Mouse (Mus musculus): Measurements from ENCODE around the gene P3h4. TPM values are rescaled to one million over a fixed set of nuclear protein-coding genes. Genes with fewer than 3 reads are reported as not detected.
"Not testable (repeated sequence)": the region's sequence is repeated elsewhere in the genome, so short reads cannot be mapped to it uniquely, and the experiment has no call there.

Gene P3h4
- total RNA-seq, 2 experiments from 2014 or later: 3.6 to 4.1 TPM

DNA sequence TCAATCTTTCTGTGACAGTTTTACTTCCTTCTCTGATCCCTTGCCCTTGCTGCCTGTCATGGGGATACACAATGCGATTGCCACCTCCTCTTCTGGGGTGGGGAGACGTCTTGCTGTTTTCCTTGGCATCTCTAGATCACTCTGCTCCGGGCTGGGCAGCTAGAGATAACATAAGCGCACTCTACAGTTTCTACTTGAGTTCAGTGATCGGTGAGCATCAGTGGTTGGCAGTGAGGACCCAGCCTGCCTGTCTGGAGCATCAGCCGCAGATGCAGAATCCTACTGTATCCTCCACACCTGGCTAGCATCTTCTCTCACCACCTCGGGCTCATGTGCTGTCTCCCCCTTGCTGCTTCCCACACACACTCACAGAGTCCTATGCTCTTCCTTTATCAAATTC, 45.5 kb downstream of the P3h4 start:
- intact Hi-C loops (cut with DNase I): no loop called here
- DNase-seq: no peak

GRCm38 (mm10) chr11:100362979-100363562, 51.6 kb downstream of the P3h4 start:
- intact Hi-C loops (cut with DNase I): loop anchor here (1.0 to 5.0 kb wide), 3 partner anchors 45 to 189 kb away; partner anchors contain the start of gene Klhl11
- DNase-seq: peak; percentile 56 to 58

DNA sequence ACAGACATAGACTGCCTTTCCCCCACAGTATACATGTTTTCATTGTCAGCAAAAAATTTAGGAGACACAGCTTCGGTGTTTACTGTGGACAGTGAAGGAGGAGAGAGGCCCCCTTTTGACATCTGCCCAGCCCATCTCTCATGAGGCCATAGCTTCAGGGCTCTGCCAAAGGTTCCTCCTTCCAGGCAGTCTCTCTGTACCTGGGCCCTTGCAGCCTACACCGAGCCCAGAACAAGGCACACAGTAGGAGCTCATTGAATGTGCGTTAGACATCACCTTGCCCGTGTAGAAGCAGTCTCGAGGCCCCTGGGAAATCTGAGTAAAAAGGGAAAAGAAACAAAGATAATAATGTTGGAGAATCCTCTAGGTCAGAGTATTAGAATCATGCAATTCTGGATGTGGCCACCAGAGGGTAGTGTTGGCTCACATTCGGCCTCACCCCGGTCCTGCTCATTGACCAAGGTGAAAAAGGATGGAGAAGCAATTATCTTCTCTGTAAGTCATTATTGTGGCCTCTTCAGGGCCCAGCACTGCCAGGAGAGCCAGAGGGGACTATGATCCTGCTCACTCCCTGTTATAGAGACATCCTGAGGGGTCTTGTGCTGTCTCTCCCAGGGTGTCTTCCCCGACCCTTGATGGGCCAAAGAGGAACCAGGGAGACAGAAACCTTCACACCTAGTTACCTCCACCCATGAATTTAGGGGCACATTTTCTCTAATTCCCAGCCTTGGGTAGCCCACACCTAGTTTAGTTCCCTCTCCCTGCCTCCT, 52.2 kb downstream of the P3h4 start:
- intact Hi-C loops (cut with DNase I): loop anchor here (1.0 to 5.0 kb wide), 3 partner anchors 46 to 190 kb away; partner anchors contain the start of gene Klhl11
- DNase-seq: peak; percentile 70

- intact Hi-C loops (cut with DNase I): loop anchor here (5.0 kb wide), 2 partner anchors 111 to 191 kb away; partner anchors contain the start of gene Klhl11
- not testable (repeated sequence) for DNase-seq
Measured at GRCm38 (mm10) chr11:100361059-100361458, 53.6 kb downstream of the P3h4 start.

- intact Hi-C loops (cut with DNase I): loop anchor here (5.0 kb wide), 2 partner anchors 112 to 192 kb away; partner anchors contain the start of gene Klhl11
- DNase-seq: no peak
Measured at GRCm38 (mm10) chr11:100360175-100360574, 54.5 kb downstream of the P3h4 start.

Small RNA genes lying within 50 kb of the gene (microRNA-seq; reads per million reads assigned to microRNA genes)
- 0 reads per million in 2 experiments for gene Gm27374

Other genes starting within 250 kb of the P3h4 start
- not detected for gene Krt9, start 221.6 kb downstream of the P3h4 start, total RNA-seq (2021)
- not detected for gene Krt14, start 207.3 kb downstream of the P3h4 start, total RNA-seq (2021)
- gene Krt16, start 165.9 kb downstream of the P3h4 start, total RNA-seq (2021): not detected
- gene Krt17, start 153.8 kb downstream of the P3h4 start, total RNA-seq (2021): under 1 TPM in 1 of 2 experiments, not detected in 1; 0.82 TPM
- not detected for gene Krt42, start 145.0 kb downstream of the P3h4 start, total RNA-seq (2021)
- gene Eif1, start 95.0 kb downstream of the P3h4 start, total RNA-seq (2021): 1,000 to 10,000 TPM in 1 of 2 experiments, 100 to 1,000 TPM in 1; 947 to 1,138 TPM
- not detected for gene Gast, start 80.4 kb downstream of the P3h4 start, total RNA-seq (2021)
- gene Hap1, start 58.7 kb downstream of the P3h4 start, total RNA-seq (2021): under 1 TPM in 1 of 2 experiments, not detected in 1; 0.23 TPM
- gene Jup, start 17.1 kb downstream of the P3h4 start, total RNA-seq (2021): 10 to 100 TPM; 73.8 to 80.2 TPM
- gene Fkbp10, start 861 bp upstream of the P3h4 start, total RNA-seq (2021): 1 to 10 TPM; 5.1 to 6.5 TPM
- gene Nt5c3b, start 27.0 kb upstream of the P3h4 start, total RNA-seq (2021): 1 to 10 TPM; 7.5 to 8.1 TPM
- gene Klhl10, start 27.1 kb upstream of the P3h4 start, total RNA-seq (2021): under 1 TPM; 0.22 to 0.26 TPM
- gene Klhl11, start 57.9 kb upstream of the P3h4 start, total RNA-seq (2021): 1 to 10 TPM; 3.3 to 3.7 TPM
- gene Acly, start 113.2 kb upstream of the P3h4 start, total RNA-seq (2021): 10 to 100 TPM; 10.4 to 13.6 TPM
- under 1 TPM; 0.10 to 0.54 TPM for gene Ttc25, start 130.8 kb upstream of the P3h4 start, total RNA-seq (2021)
- 1 to 10 TPM; 4.3 to 7.3 TPM for gene Cnp, start 160.1 kb upstream of the P3h4 start, total RNA-seq (2021)
- 10 to 100 TPM; 18.6 to 19.1 TPM for gene Nkiras2, start 204.4 kb upstream of the P3h4 start, total RNA-seq (2021)
- 100 to 1,000 TPM; 105 to 110 TPM for gene Dnajc7, start 205.3 kb upstream of the P3h4 start, total RNA-seq (2021)

Measured in gastrocnemius, postnatal 36 days (tissue).